Mouse (Mus musculus) liver, embryonic 15.5 days (tissue): ENCODE measurements around the gene Fbxo2. TPM values are rescaled to one million over a fixed set of nuclear protein-coding genes. Genes with fewer than 3 reads are reported as not detected.
"Not testable (repeated sequence)": the region's sequence is repeated elsewhere in the genome, so short reads cannot be mapped to it uniquely, and the experiment has no call there.

Experiments
- ATAC-seq: fragments of 200-750 bp; cut with Nextera tagmentation; 2 replicates; pipeline ENCODE4 v1.8.0; 2017; ENCODE audit warnings: moderate number of reproducible peaks, mild to moderate bottlenecking, moderate library complexity; ENCODE audit not compliant: insufficient read depth
- H3K27ac ChIP-seq: fragments of 300-500 bp; sonication (generic); replicated peaks from 2 replicates; pipeline ENCODE4 v1.5.1; 2015; ENCODE audit warnings: mild to moderate bottlenecking, inconsistent platforms
- H3K27me3 ChIP-seq: fragments of 300-500 bp; sonication (generic); 2 replicates; pipeline ENCODE4 v1.6.1; 2015; ENCODE audit warnings: mild to moderate bottlenecking, inconsistent platforms
- H3K36me3 ChIP-seq: fragments of 300-500 bp; sonication (generic); replicated peaks from 2 replicates; pipeline ENCODE4 v1.6.1; 2015; ENCODE audit warnings: moderate library complexity, mild to moderate bottlenecking, inconsistent platforms
- H3K4me1 ChIP-seq: fragments of 300-500 bp; sonication (generic); replicated peaks from 2 replicates; pipeline ENCODE4 v1.6.1; 2015; ENCODE audit warnings: inconsistent platforms
- H3K4me2 ChIP-seq: fragments of 300-500 bp; sonication (generic); 2 replicates; pipeline ENCODE4 v1.6.1; 2015; ENCODE audit warnings: moderate library complexity, mild to moderate bottlenecking, inconsistent platforms
- H3K4me3 ChIP-seq: fragments of 300-500 bp; sonication (generic); replicated peaks from 2 replicates; pipeline ENCODE4 v1.5.1; 2015; ENCODE audit warnings: mild to moderate bottlenecking, inconsistent platforms
- H3K9ac ChIP-seq: fragments of 300-500 bp; sonication (generic); 2 replicates; pipeline ENCODE4 v1.6.1; 2015; ENCODE audit warnings: moderate library complexity, mild to moderate bottlenecking, inconsistent platforms
- H3K9me3 ChIP-seq: fragments of 300-500 bp; sonication (generic); replicated peaks from 2 replicates; pipeline ENCODE4 v1.6.1; 2016; ENCODE audit warnings: inconsistent platforms
- WGBS: fragments of 180-500 bp; shearing (Covaris S2); methylation state at CpG from one replicate; pipeline ENCODE4 v1.1.7; 2015; ENCODE audit warnings: mixed read lengths; ENCODE audit not compliant: insufficient replicate concordance; 5-methylcytosine and 5-hydroxymethylcytosine counted together
- polyA plus RNA-seq: library from polyadenylated mRNA; unstranded; fragments of >200 nt; fragmentation: Nextera tagmentation; extraction: Ambion mirVana; gene quantifications from 2 replicates; pipeline ENCODE4 v1.2.1, GENCODE M21; 2015

Fbxo2 gene
- polyA plus RNA-seq, result 0.28 TPM in 1 of 2 replicates, not detected in the other

- Histone ChIP-seq H3K9me3 (no peaks in the 10 kb centered on the region), H3K36me3 (no peaks in the 10 kb centered on the region), H3K9ac (peak within 1 kb of the TSS; percentile 54; the same call in 1 of the 2 replicates), H3K4me3 (peak within 1 kb of the TSS; percentile 62), H3K4me2 (peak within 1 kb of the TSS; percentile 95), H3K4me1 (peaks cover 31% of the 10 kb centered on the region), H3K27ac (no peak within 1 kb of the TSS), H3K27me3 (peaks cover 79% of the 10 kb centered on the region)
- peak; percentile 16 for ATAC-seq
- under 1% methylated on average over 43 of the region's 43 CpGs for WGBS
Measured at GRCm38 (mm10) chr4:148160436-148161390, at the start of gene Fbxo2, which contains the start of gene Fbxo44. Gene Fbxo2, plus strand, starts transcription at chr4:148160621. Gene Fbxo44, minus strand, starts transcription at chr4:148160482.

- Histone ChIP-seq H3K36me3 (no peaks in the 10 kb centered on the region), H3K27me3 (peaks cover 35% of the 10 kb centered on the region), H3K4me1 (peaks cover 8% of the 10 kb centered on the region; the same call in 1 of the 2 replicates), H3K4me2 (no peak overlapping the region), H3K9me3 (no peaks in the 10 kb centered on the region), H3K9ac (no peak overlapping the region), H3K4me3 (no peak overlapping the region), H3K27ac (no peak overlapping the region)
- 59% methylated on average over 12 of the region's 12 CpGs for WGBS
- no peak for ATAC-seq
Measured at GRCm38 (mm10) chr4:148112519-148112918, 47.9 kb upstream of the Fbxo2 start.

- 6% methylated on average over 15 of the region's 15 CpGs for WGBS
- no peak overlapping the region for H3K27ac ChIP-seq
- H3K4me2 ChIP-seq, result no peak overlapping the region
- H3K9me3 ChIP-seq, result no peaks in the 10 kb centered on the region
- H3K36me3 ChIP-seq, result no peaks in the 10 kb centered on the region
- ATAC-seq, result peak; percentile 39; the same call in 1 of the 2 replicates
- no peak overlapping the region for H3K4me3 ChIP-seq
- H3K4me1 ChIP-seq, result peaks cover 8% of the 10 kb centered on the region; the same call in 1 of the 2 replicates
- no peak overlapping the region for H3K9ac ChIP-seq
- H3K27me3 ChIP-seq, result peaks cover 20% of the 10 kb centered on the region
Measured at GRCm38 (mm10) chr4:148114758-148115391, 45.5 kb upstream of the Fbxo2 start.

GRCm38 (mm10) chr4:148115467-148115866 is 45.0 kb upstream of the Fbxo2 start:
- no peak overlapping the region for H3K4me3 ChIP-seq
- 3% methylated on average over 15 of the region's 15 CpGs for WGBS
- no peak overlapping the region for H3K9ac ChIP-seq
- peak; percentile 10; the same call in 1 of the 2 replicates for ATAC-seq
- no peaks in the 10 kb centered on the region for H3K9me3 ChIP-seq
- H3K4me2 ChIP-seq, result no peak overlapping the region; the same call in 1 of the 2 replicates
- H3K4me1 ChIP-seq, result peaks cover 8% of the 10 kb centered on the region; the same call in 1 of the 2 replicates
- H3K36me3 ChIP-seq, result no peaks in the 10 kb centered on the region
- H3K27ac ChIP-seq, result no peak overlapping the region
- H3K27me3 ChIP-seq, result peaks cover 20% of the 10 kb centered on the region

- no peaks in the 10 kb centered on the region for H3K36me3 ChIP-seq
- H3K4me1 ChIP-seq, result peaks cover 8% of the 10 kb centered on the region; the same call in 1 of the 2 replicates
- H3K27ac ChIP-seq, result no peak overlapping the region
- no peak overlapping the region for H3K9ac ChIP-seq
- H3K4me2 ChIP-seq, result no peak overlapping the region
- H3K4me3 ChIP-seq, result no peak overlapping the region
- WGBS, result 58% methylated on average over 4 of the region's 4 CpGs
- H3K9me3 ChIP-seq, result no peaks in the 10 kb centered on the region
- ATAC-seq, result no peak
- peaks cover 20% of the 10 kb centered on the region for H3K27me3 ChIP-seq
Measured at GRCm38 (mm10) chr4:148116657-148117056, 43.8 kb upstream of the Fbxo2 start.

- no peak for ATAC-seq
- Histone ChIP-seq H3K4me3 (no peak overlapping the region), H3K4me2 (no peak overlapping the region), H3K4me1 (peaks cover 8% of the 10 kb centered on the region; the same call in 1 of the 2 replicates), H3K27me3 (peaks cover 15% of the 10 kb centered on the region), H3K36me3 (no peaks in the 10 kb centered on the region), H3K9ac (no peak overlapping the region), H3K9me3 (no peaks in the 10 kb centered on the region), H3K27ac (no peak overlapping the region)
- 52% methylated on average over 4 of the region's 4 CpGs for WGBS
Measured at GRCm38 (mm10) chr4:148117392-148117791, 43.0 kb upstream of the Fbxo2 start.

- not testable (repeated sequence) for ATAC-seq, H3K9me3 ChIP-seq, H3K9ac ChIP-seq, H3K4me2 ChIP-seq, H3K4me1 ChIP-seq, H3K27ac ChIP-seq, H3K36me3 ChIP-seq, H3K4me3 ChIP-seq
- H3K27me3 ChIP-seq, result peaks cover 15% of the 10 kb centered on the region
- WGBS, result 67% methylated on average over 9 of the region's 9 CpGs
Measured at GRCm38 (mm10) chr4:148119578-148119977, 40.8 kb upstream of the Fbxo2 start.

GRCm38 (mm10) chr4:148120555-148120954 is 39.9 kb upstream of the Fbxo2 start:
- Histone ChIP-seq H3K4me3 (no peak overlapping the region), H3K9ac (no peak overlapping the region), H3K27ac (no peak overlapping the region), H3K27me3 (peaks cover 11% of the 10 kb centered on the region; the same call in 1 of the 2 replicates), H3K4me2 (no peak overlapping the region), H3K9me3 (no peaks in the 10 kb centered on the region), H3K4me1 (peaks cover under 1% of the 10 kb centered on the region; the same call in 1 of the 2 replicates), H3K36me3 (no peaks in the 10 kb centered on the region)
- 52% methylated on average over 9 of the region's 9 CpGs for WGBS
- no peak for ATAC-seq

GRCm38 (mm10) chr4:148121362-148121761 is 39.1 kb upstream of the Fbxo2 start:
- Histone ChIP-seq H3K4me3 (no peak overlapping the region), H3K27me3 (peaks cover 17% of the 10 kb centered on the region; the same call in 1 of the 2 replicates), H3K27ac (no peak overlapping the region), H3K4me2 (no peak overlapping the region), H3K9me3 (no peaks in the 10 kb centered on the region), H3K36me3 (no peaks in the 10 kb centered on the region), H3K9ac (no peak overlapping the region), H3K4me1 (no peaks in the 10 kb centered on the region)
- ATAC-seq, result no peak
- 68% methylated on average over 4 of the region's 4 CpGs for WGBS

- H3K9me3 ChIP-seq, result no peaks in the 10 kb centered on the region
- 36% methylated on average over 6 of the region's 6 CpGs for whole genome bisulfite sequencing
- H3K4me1 ChIP-seq, result no peaks in the 10 kb centered on the region
- H3K4me3 ChIP-seq, result no peak overlapping the region
- H3K36me3 ChIP-seq, result no peaks in the 10 kb centered on the region
- H3K27ac ChIP-seq, result no peak overlapping the region
- H3K27me3 ChIP-seq, result peaks cover 22% of the 10 kb centered on the region; the same call in 1 of the 2 replicates
- H3K9ac ChIP-seq, result no peak overlapping the region
- H3K4me2 ChIP-seq, result no peak overlapping the region
- ATAC-seq, result no peak
Measured at GRCm38 (mm10) chr4:148121982-148122693, 38.3 kb upstream of the Fbxo2 start.
